Mouse (Mus musculus) kidney, embryonic 14.5 days (tissue): ENCODE measurements around the gene Hs1bp3. TPM values are rescaled to one million over a fixed set of nuclear protein-coding genes. Genes with fewer than 3 reads are reported as not detected.

ENCODE experiments used
- ATAC-seq: fragments of 200-750 bp; cut with Nextera tagmentation; 2 replicates; pipeline ENCODE4 v1.8.0; 2017; ENCODE audit warnings: moderate number of reproducible peaks, mild to moderate bottlenecking, moderate TSS enrichment, moderate library complexity; ENCODE audit not compliant: low FRiP score, low TSS enrichment
- H3K27ac ChIP-seq: fragments of 300-500 bp; sonication (generic); 2 replicates; pipeline ENCODE4 v1.5.1; 2014; ENCODE audit warnings: low read depth, mild to moderate bottlenecking, low read length, moderate library complexity, mixed read lengths
- H3K27me3 ChIP-seq: fragments of 300-500 bp; sonication (generic); 2 replicates; pipeline ENCODE4 v1.6.1; 2014; ENCODE audit warnings: mild to moderate bottlenecking, low read length; ENCODE audit not compliant: control insufficient read depth, insufficient read depth
- H3K36me3 ChIP-seq: fragments of 300-500 bp; sonication (generic); 2 replicates; pipeline ENCODE4 v1.6.1; 2014; ENCODE audit warnings: low read length, mixed read lengths; ENCODE audit not compliant: control insufficient read depth, insufficient read depth
- H3K4me1 ChIP-seq: fragments of 300-500 bp; sonication (generic); 2 replicates; pipeline ENCODE4 v1.6.1; 2014; ENCODE audit warnings: low read length, mixed read lengths; ENCODE audit not compliant: control insufficient read depth, insufficient read depth
- H3K4me2 ChIP-seq: fragments of 300-500 bp; sonication (generic); replicated peaks from 2 replicates; pipeline ENCODE4 v1.6.1; 2014; ENCODE audit warnings: low read depth, mild to moderate bottlenecking, low read length
- H3K4me3 ChIP-seq: fragments of 300-500 bp; sonication (generic); 2 replicates; pipeline ENCODE4 v1.5.1; 2014; ENCODE audit warnings: mild to moderate bottlenecking, low read length
- H3K9ac ChIP-seq: fragments of 300-500 bp; sonication (generic); 2 replicates; pipeline ENCODE4 v1.6.1; 2014; ENCODE audit warnings: low read depth, mild to moderate bottlenecking, low read length, moderate library complexity
- H3K9me3 ChIP-seq: fragments of 300-500 bp; sonication (generic); 2 replicates; pipeline ENCODE4 v1.6.1; 2016; ENCODE audit warnings: low read length; ENCODE audit not compliant: control insufficient read depth
- WGBS: fragments of 180-500 bp; shearing (Covaris S2); extraction: QIAGEN DNeasy Blood & Tissue Kit; methylation state at CpG from one replicate; pipeline ENCODE4 v1.1.7; 2014; 5-methylcytosine and 5-hydroxymethylcytosine counted together
- polyA plus RNA-seq: library from polyadenylated mRNA; unstranded; fragments of >200 nt; fragmentation: Nextera tagmentation; extraction: Ambion mirVana; gene quantifications from 2 replicates; pipeline ENCODE4 v1.2.1, GENCODE M21; 2014

Gene Hs1bp3
- polyA plus RNA-seq, 1 experiment from 2014 or later: 11.6 TPM

GRCm38 (mm10) chr12:8289499-8289898 is 23.7 kb upstream of the Hs1bp3 start:
- Histone ChIP-seq H3K27ac (no peak overlapping the region), H3K36me3 (no peaks in the 10 kb centered on the region), H3K4me2 (no peak overlapping the region), H3K9ac (no peak overlapping the region), H3K9me3 (no peaks in the 10 kb centered on the region), H3K4me3 (no peak overlapping the region), H3K27me3 (peaks cover under 1% of the 10 kb centered on the region; the same call in 1 of the 2 replicates), H3K4me1 (no peaks in the 10 kb centered on the region)
- no peak for ATAC-seq
- WGBS: 95% methylated on average over 8 of the region's 8 CpGs

DNA sequence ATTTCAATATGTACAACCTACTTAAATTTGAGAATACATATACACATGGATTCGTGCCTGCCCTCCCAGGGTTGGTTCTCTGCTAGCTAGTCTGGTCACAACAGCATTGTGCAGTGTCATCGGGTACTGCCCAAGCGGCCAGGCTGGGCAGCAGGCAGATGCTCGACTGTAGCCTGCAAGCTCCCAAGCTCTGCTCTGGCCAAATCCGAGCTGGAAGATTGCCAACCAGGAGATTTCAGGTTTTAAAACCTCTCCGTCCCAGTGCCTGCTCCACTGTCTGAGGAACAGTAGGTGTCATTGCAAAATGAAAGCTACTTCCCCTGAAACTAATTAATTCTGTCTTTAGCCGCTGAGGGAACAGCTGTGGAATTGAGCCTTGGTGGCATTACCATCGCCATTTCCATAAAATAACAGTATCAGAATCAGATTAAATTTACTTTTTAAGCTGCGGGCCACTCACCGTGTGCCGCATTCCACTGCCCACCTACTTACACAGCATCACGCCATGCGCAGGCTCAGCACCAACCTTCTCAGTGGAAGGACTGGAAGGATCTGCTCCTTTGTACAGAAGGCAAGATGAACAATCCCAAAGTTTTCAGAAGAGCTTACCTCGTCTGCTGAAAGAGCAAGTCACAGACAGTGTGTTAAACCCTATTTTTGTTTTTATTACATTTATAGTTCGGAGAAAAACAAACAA is 21.9 kb upstream of the Hs1bp3 start:
- peaks cover 15% of the 10 kb centered on the region for H3K27me3 ChIP-seq
- no peaks in the 10 kb centered on the region for H3K36me3 ChIP-seq
- no peak for ATAC-seq
- H3K4me2 ChIP-seq: no peak overlapping the region
- H3K4me1 ChIP-seq: no peaks in the 10 kb centered on the region
- H3K27ac ChIP-seq: no peak overlapping the region
- 79% methylated on average over 15 of the region's 15 CpGs for WGBS
- H3K9ac ChIP-seq: no peak overlapping the region
- H3K9me3 ChIP-seq: no peaks in the 10 kb centered on the region
- no peak overlapping the region for H3K4me3 ChIP-seq

GRCm38 (mm10) chr12:8295307-8295913 is 17.8 kb upstream of the Hs1bp3 start:
- Histone ChIP-seq H3K36me3 (no peaks in the 10 kb centered on the region), H3K9ac (no peak overlapping the region), H3K27ac (no peak overlapping the region), H3K4me1 (peaks cover 6% of the 10 kb centered on the region; the same call in 1 of the 2 replicates), H3K4me2 (no peak overlapping the region), H3K9me3 (no peaks in the 10 kb centered on the region), H3K27me3 (peaks cover 54% of the 10 kb centered on the region), H3K4me3 (no peak overlapping the region)
- no peak for ATAC-seq
- WGBS: 50% methylated on average over 6 of the region's 6 CpGs

- no peak for ATAC-seq
- Histone ChIP-seq H3K27me3 (peaks cover 62% of the 10 kb centered on the region), H3K4me2 (no peak overlapping the region)
Observed at GRCm38 (mm10) chr12:8296154-8296553, 17.1 kb upstream of the Hs1bp3 start.

DNA sequence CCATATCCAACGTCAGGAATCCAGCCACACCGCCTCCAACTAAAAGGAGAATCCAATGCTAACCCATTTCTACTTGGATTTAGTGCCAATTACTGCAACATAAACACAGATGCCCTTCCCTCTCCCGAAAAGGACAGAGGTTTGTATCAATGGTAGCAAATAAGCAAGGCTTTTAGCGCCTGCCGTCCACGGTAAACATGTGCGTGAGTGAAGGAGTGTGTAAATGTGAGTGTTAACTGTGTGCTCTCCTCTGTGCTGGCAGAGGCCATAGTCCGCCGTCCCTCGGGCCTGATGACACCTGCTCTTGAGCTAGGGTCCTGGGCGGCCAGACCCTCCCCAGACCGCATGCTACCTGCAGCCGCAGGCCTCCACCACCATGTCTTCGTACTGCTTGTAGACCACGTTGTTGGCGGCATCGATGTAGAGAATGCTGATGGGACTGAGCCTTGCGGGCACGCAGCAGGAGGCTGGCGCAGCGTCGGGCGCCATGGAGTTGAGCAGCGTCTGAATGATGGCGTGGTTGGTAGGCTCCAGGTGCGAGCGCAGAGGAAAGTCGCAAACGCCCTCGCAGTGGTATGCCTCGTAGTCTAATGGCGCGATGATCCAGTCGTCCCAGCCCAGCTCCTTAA is 15.5 kb upstream of the Hs1bp3 start:
- no peak for ATAC-seq
- peaks cover 77% of the 10 kb centered on the region for H3K27me3 ChIP-seq
- WGBS: 7% methylated on average over 32 of the region's 34 CpGs
- peaks cover 12% of the 10 kb centered on the region; the same call in 1 of the 2 replicates for H3K4me1 ChIP-seq
- no peaks in the 10 kb centered on the region for H3K9me3 ChIP-seq
- H3K36me3 ChIP-seq: no peaks in the 10 kb centered on the region
- peak overlapping the region; percentile 12; the same call in 1 of the 2 replicates for H3K9ac ChIP-seq
- H3K4me3 ChIP-seq: peak overlapping the region; percentile 39
- H3K27ac ChIP-seq: no peak overlapping the region
- peak overlapping the region; percentile 56 for H3K4me2 ChIP-seq

More at GRCm38 (mm10) chr12:8296154-8296553, 17.1 kb upstream of the Hs1bp3 start:
- Histone ChIP-seq H3K36me3 (no peaks in the 10 kb centered on the region), H3K27ac (no peak overlapping the region), H3K4me3 (no peak overlapping the region), H3K4me1 (peaks cover 6% of the 10 kb centered on the region; the same call in 1 of the 2 replicates), H3K9me3 (no peaks in the 10 kb centered on the region), H3K9ac (no peak overlapping the region)
- 73% methylated on average over 2 of the region's 2 CpGs for WGBS

GRCm38 (mm10) chr12:8298361-8299142 is 14.7 kb upstream of the Hs1bp3 start:
- ATAC-seq: no peak
- Histone ChIP-seq H3K9ac (peak overlapping the region; percentile 34; the same call in 1 of the 2 replicates), H3K27ac (no peak overlapping the region), H3K27me3 (peaks cover 86% of the 10 kb centered on the region), H3K9me3 (no peaks in the 10 kb centered on the region), H3K36me3 (no peaks in the 10 kb centered on the region), H3K4me3 (peak overlapping the region; percentile 39), H3K4me2 (peak overlapping the region; percentile 56), H3K4me1 (peaks cover 12% of the 10 kb centered on the region; the same call in 1 of the 2 replicates)
- 2% methylated on average over 79 of the region's 85 CpGs for WGBS

DNA sequence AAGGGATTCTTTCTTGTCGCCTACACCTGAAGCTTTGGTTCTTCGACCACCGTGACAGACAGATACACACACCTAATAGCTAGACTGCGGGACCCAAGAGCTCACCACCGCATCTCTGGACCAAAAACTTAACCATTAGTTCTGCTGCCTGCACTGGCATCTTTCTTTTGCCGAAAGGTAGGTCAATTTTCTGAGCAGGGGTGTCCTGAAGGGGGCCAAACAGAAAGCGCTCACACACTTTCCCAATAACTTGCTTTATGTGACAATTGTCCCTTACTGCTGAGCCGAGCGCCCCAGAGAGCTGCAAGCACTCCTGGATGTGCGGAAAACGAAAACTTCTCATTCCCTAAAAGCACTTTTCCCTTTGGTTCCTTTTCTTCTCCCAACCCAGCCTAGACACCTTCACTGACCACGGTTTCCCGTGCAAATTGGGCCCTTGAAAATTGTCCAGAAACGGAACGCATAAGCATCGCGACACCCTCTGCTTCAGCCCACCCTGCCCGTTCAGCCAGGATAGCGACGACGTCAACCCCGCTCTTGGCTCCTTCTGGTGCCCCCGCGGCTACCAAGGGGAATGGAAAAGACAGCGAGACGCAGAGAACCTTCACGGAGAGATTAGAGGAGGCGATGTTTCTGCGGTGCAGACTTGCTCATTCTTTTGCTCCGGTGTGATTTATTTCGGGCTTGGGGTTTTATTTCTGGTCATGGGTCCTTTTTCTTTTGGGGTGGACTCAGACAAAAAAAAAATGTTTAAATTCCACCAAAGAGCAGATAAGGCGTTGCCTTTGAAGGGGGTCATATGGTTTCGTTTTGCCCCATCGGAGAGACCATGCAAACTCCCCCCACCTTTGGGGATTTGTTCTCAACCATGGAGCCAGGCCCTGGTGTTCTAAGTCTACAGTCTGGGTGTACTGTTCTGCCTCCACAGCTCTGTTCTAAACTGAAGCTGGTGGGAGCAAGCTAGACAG is 13.8 kb upstream of the Hs1bp3 start:
- no peak for ATAC-seq
- Histone ChIP-seq H3K9ac (no peak overlapping the region), H3K27ac (no peak overlapping the region), H3K4me3 (peak overlapping the region; percentile 39), H3K36me3 (no peaks in the 10 kb centered on the region), H3K27me3 (peaks cover 92% of the 10 kb centered on the region), H3K9me3 (no peaks in the 10 kb centered on the region), H3K4me1 (peaks cover 12% of the 10 kb centered on the region; the same call in 1 of the 2 replicates), H3K4me2 (no peak overlapping the region; the same call in 1 of the 2 replicates)
- WGBS: 5% methylated on average over 34 of the region's 34 CpGs

GRCm38 (mm10) chr12:8300111-8300480 is 13.1 kb upstream of the Hs1bp3 start:
- Histone ChIP-seq H3K36me3 (no peaks in the 10 kb centered on the region), H3K4me1 (peaks cover 12% of the 10 kb centered on the region; the same call in 1 of the 2 replicates), H3K4me2 (no peak overlapping the region), H3K4me3 (peak overlapping the region; percentile 14), H3K9ac (no peak overlapping the region), H3K27ac (no peak overlapping the region), H3K27me3 (peaks cover 92% of the 10 kb centered on the region), H3K9me3 (no peaks in the 10 kb centered on the region)
- 25% methylated on average over 10 of the region's 10 CpGs for WGBS
- no peak for ATAC-seq
